Mouse (Mus musculus) T-cell, adult 66 days (primary cell): ENCODE data around the gene Tmigd3. TPM values are rescaled to one million over a fixed set of nuclear protein-coding genes. Genes with fewer than 3 reads are reported as not detected.

Experiments used
- total RNA-seq, 2 experiments: library from RNA; stranded (reverse); gene quantifications; 3 replicates in 1 of 2; 4 replicates in 1 of 2; pipeline ENCODE4 v1.2.4; 2023

The Tmigd3 gene
- not detected for total RNA-seq

GRCm38 (mm10) chr3:105870558-105870957 is at the start of gene Tmigd3, which contains the start of gene Adora3:
Tmigd3 (plus strand) TSS chr3:105870903.
Adora3 (plus strand) TSS chr3:105870858.

DNA sequence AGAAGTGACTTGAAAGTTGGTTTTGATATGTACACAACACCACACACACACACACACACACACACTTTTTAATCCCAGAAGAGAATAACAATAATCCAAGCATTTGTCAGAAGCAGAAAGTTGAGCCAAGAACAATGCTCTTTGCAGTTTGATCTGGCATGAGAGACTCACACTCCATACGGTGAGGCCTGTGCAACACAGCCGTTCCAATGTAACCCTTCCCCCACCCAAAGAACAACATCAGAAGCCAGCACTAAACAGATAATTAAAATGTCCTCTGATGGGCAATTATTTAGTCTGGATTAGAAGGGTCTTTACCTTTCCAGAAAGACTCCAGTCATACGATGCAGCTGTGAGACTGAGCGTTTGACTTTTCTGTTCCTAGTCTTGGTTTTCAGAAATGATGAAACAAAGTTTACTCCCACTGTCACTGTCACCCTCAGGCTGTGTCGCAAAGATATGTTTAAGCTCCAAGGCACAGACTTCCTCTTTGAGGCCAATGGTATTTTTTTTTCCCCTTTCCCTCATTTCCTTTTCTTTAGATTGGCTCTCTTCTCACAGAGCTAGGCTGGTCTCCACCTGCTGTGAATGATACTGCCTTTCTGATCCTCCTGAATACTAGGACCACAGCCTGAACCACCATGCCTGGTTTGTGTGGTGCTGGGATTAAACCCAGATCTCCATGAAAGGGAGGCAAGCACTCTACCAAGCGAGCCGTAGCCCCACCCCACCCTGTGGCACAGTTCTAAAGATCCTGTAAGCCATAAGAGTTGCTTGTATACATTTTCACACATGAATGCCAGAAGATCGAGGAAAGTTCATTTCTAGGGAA is 61.8 kb downstream of the Tmigd3 start, which contains the start of gene I830077J02Rik:
TSS of gene I830077J02Rik (minus strand) at position 425 of the 832 bp plus-strand sequence.

DNA sequence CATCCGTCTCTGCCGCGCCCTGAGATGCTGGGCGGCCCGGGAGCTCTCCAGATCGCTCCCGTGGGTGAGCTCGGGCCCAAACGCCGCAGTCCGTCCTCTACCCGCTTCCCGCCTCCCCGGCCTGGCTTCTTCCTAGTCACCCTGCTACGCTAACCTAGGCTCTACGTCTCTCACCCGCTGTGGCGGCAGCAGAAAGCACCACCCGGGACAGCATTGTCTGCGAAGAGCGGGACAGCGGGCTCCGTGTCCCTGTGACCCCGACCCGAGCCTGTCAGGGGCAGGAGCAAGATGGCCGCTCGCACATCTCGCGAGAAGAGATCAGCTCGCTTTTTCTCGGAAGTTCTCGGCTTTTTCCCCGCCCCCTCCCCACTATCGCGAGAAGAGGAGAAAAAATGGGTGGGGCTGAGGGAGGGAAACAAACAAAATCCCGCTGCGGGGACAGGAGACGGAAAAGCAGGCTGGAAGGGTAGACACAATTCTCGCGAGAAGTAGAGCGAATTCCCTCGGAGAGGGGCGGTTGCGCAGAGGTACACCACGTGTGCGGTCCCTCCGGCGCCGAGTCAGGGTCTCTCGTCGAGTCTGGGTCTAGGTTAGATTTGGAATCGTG is 88.4 kb downstream of the Tmigd3 start, which contains the start of gene Wdr77:
TSS of gene Wdr77 (plus strand) at position 396 of the 607 bp plus-strand sequence.

GRCm38 (mm10) chr3:105959999-105960398 is 89.3 kb downstream of the Tmigd3 start, which contains the start of gene Atp5f1:
Atp5f1 (minus strand) TSS chr3:105960099.

GRCm38 (mm10) chr3:105973411-105973810 is 102.7 kb downstream of the Tmigd3 start, which contains the start of gene Ovgp1:
Ovgp1 (plus strand) TSS chr3:105973711.

Other genes starting within 250 kb of the Tmigd3 start
- 10 to 100 TPM; 30.1 TPM for gene Ddx20, start 183.3 kb upstream of the Tmigd3 start, total RNA-seq
- 1 to 10 TPM; 2.2 to 2.5 TPM for gene Inka2, start 166.3 kb upstream of the Tmigd3 start, total RNA-seq
- gene Rap1a, start 69.6 kb upstream of the Tmigd3 start, total RNA-seq = 100 to 1,000 TPM; 119 to 129 TPM
- not detected for gene Adora3, start within 50 bp of the Tmigd3 start, total RNA-seq
- gene I830077J02Rik, start 61.8 kb downstream of the Tmigd3 start, total RNA-seq = 1 to 10 TPM; 1.5 to 2.5 TPM
- 10 to 100 TPM; 52.1 to 52.4 TPM for gene Wdr77, start 88.5 kb downstream of the Tmigd3 start, total RNA-seq
- gene Atp5f1, start 89.2 kb downstream of the Tmigd3 start, total RNA-seq = 100 to 1,000 TPM; 127 to 129 TPM
- gene Ovgp1, start 102.8 kb downstream of the Tmigd3 start, total RNA-seq = 1 to 10 TPM; 5.3 to 5.9 TPM
- not detected for gene Pifo, start 143.7 kb downstream of the Tmigd3 start, total RNA-seq
- 1 to 10 TPM; 3.6 to 5.0 TPM for gene Chil5, start 161.9 kb downstream of the Tmigd3 start, total RNA-seq
- gene Chia1, start 242.3 kb downstream of the Tmigd3 start, total RNA-seq = not detected